Mouse (Mus musculus) inflammation-experienced regulatory T-cells (primary cell): Measurements from ENCODE around the gene Prr9. TPM values are rescaled to one million over a fixed set of nuclear protein-coding genes. Genes with fewer than 3 reads are reported as not detected.

Experiments
- polyA plus RNA-seq, 2 experiments: library from polyadenylated mRNA; unstranded; fragments of 100-300 nt; shearing (Covaris generic); gene quantifications; one replicate each; pipeline ENCODE4 v1.2.1; 2017

Prr9 gene
- polyA plus RNA-seq = 1 to 10 TPM in 1 of 2 experiments, under 1 TPM in 1; 0.66 to 1.8 TPM

GRCm38 (mm10) chr3:92123847-92124246 lies at the start of gene Prr9:
Prr9 (minus strand) TSS chr3:92123947.

GRCm38 (mm10) chr3:92142644-92143043 lies 18.9 kb upstream of the Prr9 start, which contains the start of gene Lelp1:
Lelp1 (minus strand) TSS chr3:92142744.

GRCm38 (mm10) chr3:92083042-92083441 lies 40.7 kb downstream of the Prr9 start, which contains the start of gene Lor:
Lor (minus strand) TSS chr3:92083142.

Other genes with a start within 250 kb of the Prr9 start
- gene Pglyrp3, start 109.4 kb downstream of the Prr9 start, polyA plus RNA-seq = not detected
- under 1 TPM in 1 of 2 experiments, not detected in 1; 0.53 TPM for gene Lor, start 40.8 kb downstream of the Prr9 start, polyA plus RNA-seq
- gene Lelp1, start 18.8 kb upstream of the Prr9 start, polyA plus RNA-seq = not detected
- gene Sprr2a1, start 91.9 kb upstream of the Prr9 start, polyA plus RNA-seq = not detected
- gene Sprr2a2, start 92.0 kb upstream of the Prr9 start, polyA plus RNA-seq = under 1 TPM in 1 of 2 experiments, not detected in 1; 0.67 TPM
- not detected for gene Sprr2a3, start 161.5 kb upstream of the Prr9 start, polyA plus RNA-seq
- gene Sprr2b, start 192.7 kb upstream of the Prr9 start, polyA plus RNA-seq = not detected
- not detected for gene Sprr2d, start 215.2 kb upstream of the Prr9 start, polyA plus RNA-seq
- gene Sprr2e, start 228.2 kb upstream of the Prr9 start, polyA plus RNA-seq = under 1 TPM; 0.42 to 0.76 TPM
- not detected for gene Sprr2f, start 241.2 kb upstream of the Prr9 start, polyA plus RNA-seq